Mouse (Mus musculus): Measurements from ENCODE around the gene Kcnh4.

Gene Kcnh4

DNA sequence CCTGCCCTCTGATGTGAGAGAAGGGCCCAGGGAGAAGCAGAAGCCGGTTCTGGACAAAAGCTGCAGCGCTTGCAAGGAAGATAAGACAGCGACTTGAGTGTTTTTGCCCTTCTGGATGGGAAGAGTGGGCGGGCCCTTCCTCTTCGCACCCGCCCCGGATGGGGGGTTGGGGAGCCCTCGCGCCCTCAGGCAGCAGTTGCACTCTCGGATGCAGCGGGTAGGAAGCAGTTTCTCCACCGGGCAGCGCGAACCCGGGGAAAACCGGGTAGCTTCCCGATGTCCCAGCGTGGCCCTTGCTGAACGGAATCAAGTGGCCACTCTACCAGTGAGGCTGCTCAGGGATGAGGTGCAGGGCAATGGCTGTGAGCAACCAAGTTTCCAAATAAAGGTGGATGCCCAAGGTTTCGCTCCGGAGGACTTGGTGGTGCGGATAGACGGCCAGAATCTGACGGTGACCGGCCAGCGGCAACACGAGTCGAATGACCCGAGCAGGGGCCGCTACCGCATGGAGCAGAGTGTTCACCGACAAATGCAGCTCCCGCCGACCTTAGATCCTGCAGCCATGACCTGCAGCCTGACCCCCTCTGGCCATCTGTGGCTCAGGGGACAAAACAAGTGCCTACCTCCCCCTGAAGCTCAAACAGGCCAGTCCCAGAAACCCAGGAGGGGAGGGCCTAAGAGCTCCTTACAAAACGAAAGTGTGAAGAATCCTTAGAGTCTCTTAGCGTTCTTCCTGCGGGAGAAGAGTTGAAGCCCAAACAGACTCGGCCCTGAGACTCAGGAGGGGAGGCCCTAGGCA, 45.8 kb downstream of the Kcnh4 start, which contains the start of gene Hspb9:
Gene Hspb9, plus strand, starts transcription at position 116 of the 799 bp plus-strand sequence.
- no peak for TF ChIP-seq POU5F1 (IDR thresholded peaks at IDR 0.05; ENCODE audit: borderline replicate concordance, low read length)
- TF ChIP-seq CTCF (conservative IDR thresholded peaks at IDR 0.05; ENCODE audit: low read length) = no peak
- no peak for TF ChIP-seq NANOG (IDR thresholded peaks at IDR 0.05; ENCODE audit: borderline replicate concordance, low read length)

DNA sequence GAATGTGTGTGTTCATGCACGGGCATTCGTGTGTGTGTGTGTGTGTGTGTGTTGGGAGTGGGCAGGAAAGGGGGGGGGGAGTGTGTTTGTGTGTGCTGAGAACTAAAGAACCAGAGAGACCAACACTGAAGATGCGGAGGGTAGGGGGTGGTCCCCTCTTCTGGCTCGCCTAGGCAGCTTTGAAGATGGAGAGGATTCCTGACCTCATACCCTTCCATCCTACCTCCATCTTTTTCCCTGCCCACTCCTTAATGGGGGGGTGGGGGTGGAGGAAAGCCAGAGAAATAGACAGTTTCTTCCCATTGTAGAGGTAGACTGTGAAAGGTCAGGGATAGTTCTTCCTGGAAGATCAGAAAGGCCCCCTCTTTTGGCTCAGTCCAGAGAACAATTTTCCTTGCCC, 46.6 kb downstream of the Kcnh4 start:
- peaks cover 89% of the 10 kb centered on the region for H3K4me1 ChIP-seq (replicated peaks; ENCODE audit: low read depth, low read length)
- no peaks in the 10 kb centered on the region for H3K9me3 ChIP-seq (ENCODE audit: low read length)
- TF ChIP-seq CTCF (conservative IDR thresholded peaks at IDR 0.05; ENCODE audit: low read length) (no peak), NANOG (IDR thresholded peaks at IDR 0.05; ENCODE audit: borderline replicate concordance, low read length) (no peak), POU5F1 (IDR thresholded peaks at IDR 0.05; ENCODE audit: borderline replicate concordance, low read length) (no peak)
- H3K4me3 ChIP-seq (replicated peaks; ENCODE audit: low read length) = peak overlapping the region; percentile 94
- H3K27me3 ChIP-seq (ENCODE audit: insufficient read depth, low read length) = no peaks in the 10 kb centered on the region
- peaks cover 67% of the 10 kb centered on the region for H3K36me3 ChIP-seq (ENCODE audit: insufficient read depth, low read length)

More for the DNA sequence above, 45.8 kb downstream of the Kcnh4 start, which contains the start of gene Hspb9:
- Histone ChIP-seq H3K9me3 (ENCODE audit: low read length) (no peaks in the 10 kb centered on the region), H3K4me3 (replicated peaks; ENCODE audit: low read length) (peak within 1 kb of the TSS; percentile 94), H3K36me3 (ENCODE audit: insufficient read depth, low read length) (peaks cover 66% of the 10 kb centered on the region), H3K27me3 (ENCODE audit: insufficient read depth, low read length) (no peaks in the 10 kb centered on the region), H3K4me1 (replicated peaks; ENCODE audit: low read depth, low read length) (peaks cover 89% of the 10 kb centered on the region)

DNA sequence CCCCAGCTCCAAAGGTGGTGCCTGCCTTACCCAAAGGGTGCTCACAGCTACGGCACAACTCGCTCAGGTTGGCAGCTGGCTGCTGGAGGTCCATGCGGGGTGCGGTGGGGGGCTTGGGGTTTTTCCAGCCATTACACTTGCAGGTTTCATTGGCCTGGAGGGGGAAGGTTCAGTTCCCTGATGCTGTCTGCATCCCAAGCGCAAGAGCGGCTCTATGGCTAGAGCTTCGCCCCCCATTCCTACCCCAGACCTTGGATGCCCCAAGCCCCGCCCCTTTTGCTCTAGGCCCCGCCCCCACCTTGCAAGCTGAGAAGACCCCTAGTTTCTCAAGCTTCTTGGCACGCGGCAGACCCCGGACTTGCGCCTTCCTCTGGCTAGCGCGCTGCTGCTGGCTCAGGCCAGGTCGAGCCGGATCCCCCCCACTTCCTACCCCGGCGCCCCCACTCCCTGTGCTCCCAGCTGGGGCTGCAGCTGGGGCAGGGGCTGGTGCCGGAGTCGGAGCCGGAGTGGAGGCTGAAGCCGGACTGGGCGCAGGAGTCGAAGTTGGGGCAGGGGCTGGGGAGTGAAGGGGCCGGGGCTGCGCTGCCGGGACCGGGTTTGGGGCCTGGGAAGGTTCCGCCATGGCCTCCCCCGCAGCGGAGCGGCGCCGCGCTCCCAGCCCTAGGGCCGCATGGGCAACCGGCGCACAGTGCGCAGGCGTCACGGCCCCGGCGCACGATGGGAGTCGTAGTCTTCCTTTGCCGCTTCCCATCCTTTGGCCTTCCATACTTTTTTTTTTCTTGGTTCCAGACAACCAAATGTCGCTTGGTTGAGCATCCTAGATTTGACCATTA, 47.7 kb downstream of the Kcnh4 start, which contains the start of gene Kat2a:
Gene Kat2a, minus strand, starts transcription at position 683 of the 833 bp plus-strand sequence.
- H3K36me3 ChIP-seq (ENCODE audit: insufficient read depth, low read length) = peaks cover 67% of the 10 kb centered on the region
- H3K9me3 ChIP-seq (ENCODE audit: low read length) = no peaks in the 10 kb centered on the region
- TF ChIP-seq POU5F1 (IDR thresholded peaks at IDR 0.05; ENCODE audit: borderline replicate concordance, low read length) = no peak
- no peak for TF ChIP-seq NANOG (IDR thresholded peaks at IDR 0.05; ENCODE audit: borderline replicate concordance, low read length)
- TF ChIP-seq CTCF (conservative IDR thresholded peaks at IDR 0.05; ENCODE audit: low read length) = no peak
- peaks cover 83% of the 10 kb centered on the region for H3K4me1 ChIP-seq (replicated peaks; ENCODE audit: low read depth, low read length)
- H3K27me3 ChIP-seq (ENCODE audit: insufficient read depth, low read length) = no peaks in the 10 kb centered on the region
- H3K4me3 ChIP-seq (replicated peaks; ENCODE audit: low read length) = peak within 1 kb of the TSS; percentile 94

DNA sequence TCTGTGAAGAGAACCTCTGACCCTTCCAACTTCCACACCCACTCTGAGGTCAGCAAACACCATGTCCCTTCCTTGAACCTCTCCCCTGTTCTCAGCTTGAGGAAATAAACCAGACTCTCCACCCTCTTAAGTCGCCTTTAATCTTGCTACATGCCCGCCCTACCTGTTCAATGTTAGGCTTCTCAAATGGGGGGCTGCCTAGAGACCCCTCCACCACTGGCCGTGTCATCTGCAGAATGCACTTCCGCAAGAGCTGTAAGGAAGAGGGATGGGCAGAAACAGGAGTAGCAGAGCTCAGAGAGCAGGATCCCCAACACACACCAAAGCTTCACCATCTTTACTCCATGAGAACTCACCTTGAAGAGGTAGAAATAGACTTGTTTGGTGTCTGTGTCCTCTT, 48.8 kb downstream of the Kcnh4 start:
- Histone ChIP-seq H3K4me1 (replicated peaks; ENCODE audit: low read depth, low read length) (peaks cover 74% of the 10 kb centered on the region), H3K9me3 (ENCODE audit: low read length) (no peaks in the 10 kb centered on the region), H3K4me3 (replicated peaks; ENCODE audit: low read length) (peak overlapping the region; percentile 94), H3K36me3 (ENCODE audit: insufficient read depth, low read length) (peaks cover 67% of the 10 kb centered on the region), H3K27me3 (ENCODE audit: insufficient read depth, low read length) (no peaks in the 10 kb centered on the region)
- TF ChIP-seq CTCF (conservative IDR thresholded peaks at IDR 0.05; ENCODE audit: low read length) (no peak), POU5F1 (IDR thresholded peaks at IDR 0.05; ENCODE audit: borderline replicate concordance, low read length) (no peak), NANOG (IDR thresholded peaks at IDR 0.05; ENCODE audit: borderline replicate concordance, low read length) (no peak)

DNA sequence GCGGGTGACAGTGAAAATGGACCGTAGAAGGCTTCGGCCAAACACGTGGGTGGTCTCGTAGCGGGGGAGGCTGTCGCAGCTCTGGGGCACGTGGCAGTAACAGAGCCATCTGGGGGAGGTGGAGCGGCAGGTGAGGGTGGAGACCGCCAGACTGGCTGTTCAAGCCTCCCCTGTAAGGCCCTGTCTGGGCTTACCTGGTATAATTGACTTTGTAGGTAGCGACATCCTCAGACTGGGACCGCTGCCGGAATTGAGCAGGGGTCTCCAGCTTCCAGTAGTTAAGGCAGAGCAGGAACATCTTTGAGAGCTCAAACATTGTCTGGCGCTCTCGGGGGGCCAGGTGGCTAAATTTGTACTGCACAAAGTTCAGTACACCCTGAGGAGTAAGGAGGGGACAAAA, 49.2 kb downstream of the Kcnh4 start:
- H3K27me3 ChIP-seq (ENCODE audit: insufficient read depth, low read length) = no peaks in the 10 kb centered on the region
- peak overlapping the region; percentile 94; the same call in 1 of the 2 replicates for H3K4me3 ChIP-seq (replicated peaks; ENCODE audit: low read length)
- no peaks in the 10 kb centered on the region for H3K9me3 ChIP-seq (ENCODE audit: low read length)
- H3K36me3 ChIP-seq (ENCODE audit: insufficient read depth, low read length) = peaks cover 67% of the 10 kb centered on the region
- peaks cover 74% of the 10 kb centered on the region for H3K4me1 ChIP-seq (replicated peaks; ENCODE audit: low read depth, low read length)
- no peak for TF ChIP-seq CTCF (conservative IDR thresholded peaks at IDR 0.05; ENCODE audit: low read length)
- no peak for TF ChIP-seq POU5F1 (IDR thresholded peaks at IDR 0.05; ENCODE audit: borderline replicate concordance, low read length)
- no peak for TF ChIP-seq NANOG (IDR thresholded peaks at IDR 0.05; ENCODE audit: borderline replicate concordance, low read length)

DNA sequence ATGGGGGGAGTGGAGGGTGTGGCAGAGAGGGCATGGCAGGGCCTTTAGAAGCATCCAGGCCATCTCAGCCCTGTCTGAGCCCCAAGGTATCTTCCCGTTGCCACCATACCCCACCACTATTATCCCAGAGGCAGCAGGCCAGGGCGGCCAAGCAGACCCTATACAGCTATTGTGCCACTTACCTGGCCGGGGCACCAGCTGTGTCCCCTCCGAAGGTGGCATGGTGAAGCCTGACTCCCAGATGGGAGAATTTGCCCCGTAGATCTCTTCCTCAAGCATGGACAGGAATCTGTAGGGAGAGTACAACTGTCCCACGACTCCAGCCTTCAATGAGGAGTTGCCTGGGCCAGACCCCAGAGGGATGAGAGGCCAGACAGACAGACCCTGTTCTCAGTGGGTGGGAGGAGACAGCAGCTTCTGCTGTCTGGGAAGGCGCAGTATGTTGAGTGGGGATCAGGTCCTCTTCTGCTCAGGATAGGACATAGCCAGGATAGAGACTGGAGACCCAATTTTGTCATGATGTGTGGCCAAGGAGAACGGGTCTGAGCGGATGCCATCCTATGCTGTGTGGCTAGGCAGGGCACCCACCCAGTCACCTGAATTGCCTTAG, 50.4 kb downstream of the Kcnh4 start:
- Histone ChIP-seq H3K36me3 (ENCODE audit: insufficient read depth, low read length) (peaks cover 70% of the 10 kb centered on the region), H3K27me3 (ENCODE audit: insufficient read depth, low read length) (no peaks in the 10 kb centered on the region), H3K4me1 (replicated peaks; ENCODE audit: low read depth, low read length) (peaks cover 69% of the 10 kb centered on the region), H3K4me3 (replicated peaks; ENCODE audit: low read length) (no peak overlapping the region; the same call in 1 of the 2 replicates), H3K9me3 (ENCODE audit: low read length) (no peaks in the 10 kb centered on the region)
- TF ChIP-seq NANOG (IDR thresholded peaks at IDR 0.05; ENCODE audit: borderline replicate concordance, low read length) = no peak
- no peak for TF ChIP-seq CTCF (conservative IDR thresholded peaks at IDR 0.05; ENCODE audit: low read length)

DNA sequence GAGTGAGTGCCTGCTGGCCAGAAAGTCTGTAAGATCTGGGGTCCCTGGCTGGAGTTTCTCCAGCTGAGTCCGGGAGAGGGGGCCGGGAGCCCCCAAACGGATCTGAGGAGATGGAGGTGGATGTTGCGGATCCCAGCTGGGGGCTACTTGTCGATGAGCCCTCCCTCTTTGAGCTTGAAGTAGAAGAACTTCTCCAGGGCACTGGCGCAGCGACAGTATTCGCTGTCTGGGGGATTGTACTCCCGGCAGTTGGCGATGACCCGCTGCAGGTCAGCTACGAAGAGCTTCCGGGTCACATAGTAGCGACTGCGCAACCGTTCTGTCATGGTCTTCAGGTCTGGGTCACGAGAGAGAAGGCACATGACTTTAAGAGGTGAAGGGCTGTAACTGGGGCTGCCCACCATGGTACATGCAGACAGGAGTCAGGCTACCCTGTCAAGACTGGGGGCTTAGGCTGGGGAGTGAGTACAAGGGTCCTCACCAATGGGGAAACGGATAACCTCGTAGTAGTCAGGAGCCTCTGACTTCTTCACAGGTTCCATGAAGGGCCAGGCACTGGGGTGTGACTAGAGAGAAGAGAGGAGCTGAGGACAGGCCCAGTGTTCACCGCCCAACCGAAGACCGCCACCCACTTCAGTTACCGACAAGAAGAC, 54.5 kb downstream of the Kcnh4 start:
- Histone ChIP-seq H3K27me3 (ENCODE audit: insufficient read depth, low read length) (no peaks in the 10 kb centered on the region), H3K36me3 (ENCODE audit: insufficient read depth, low read length) (peaks cover 61% of the 10 kb centered on the region), H3K4me1 (replicated peaks; ENCODE audit: low read depth, low read length) (peaks cover 64% of the 10 kb centered on the region), H3K9me3 (ENCODE audit: low read length) (no peaks in the 10 kb centered on the region), H3K4me3 (replicated peaks; ENCODE audit: low read length) (no peak overlapping the region)
- no peak for TF ChIP-seq POU5F1 (IDR thresholded peaks at IDR 0.05; ENCODE audit: borderline replicate concordance, low read length)
